Mouse (Mus musculus) CD4-positive naive resting alpha-beta T cell, adult 76 days (primary cell): ENCODE results near the gene Eef1b2. TPM values are rescaled to one million over a fixed set of nuclear protein-coding genes. Genes with fewer than 3 reads are reported as not detected.

Experiments
- total RNA-seq: library from RNA; stranded (reverse); gene quantifications from one replicate; pipeline ENCODE4 v1.2.4, GENCODE M21; 2023

Eef1b2 gene
- 1,689 TPM for total RNA-seq

GRCm38 (mm10) chr1:63176604-63177421, at the start of gene Eef1b2, which contains the start of gene Ndufs1:
Gene Eef1b2, plus strand, starts transcription at chr1:63176825.
Gene Ndufs1, minus strand, starts transcription at chr1:63176833.

DNA sequence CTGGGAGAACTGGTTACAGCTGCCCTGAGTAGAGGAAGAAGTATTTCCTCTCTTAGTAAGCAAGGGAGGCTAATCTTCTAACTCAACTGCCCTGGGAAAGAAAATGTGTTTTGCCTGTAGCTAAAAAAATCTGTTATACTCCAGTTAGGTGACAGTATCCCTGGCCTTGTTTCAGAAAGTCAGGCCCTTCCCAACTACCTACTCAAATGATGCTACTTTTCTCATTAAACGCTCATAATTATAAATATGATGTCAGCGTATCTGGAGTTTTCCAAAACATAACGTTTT, 37.6 kb downstream of the Eef1b2 start, which contains the start of gene Gpr1:
Gene Gpr1, minus strand, starts transcription at position 273 of the 288 bp plus-strand sequence.

Other genes starting within 250 kb of the Eef1b2 start
- 76.3 TPM for gene Ino80d, start 62.2 kb upstream of the Eef1b2 start, total RNA-seq
- 74.2 TPM for gene Ndufs1, start within 50 bp of the Eef1b2 start, total RNA-seq
- gene Gpr1, start 37.7 kb downstream of the Eef1b2 start, total RNA-seq = not detected
- gene Zdbf2, start 96.4 kb downstream of the Eef1b2 start, total RNA-seq = not detected